Mouse (Mus musculus) liver, postnatal 0 days (tissue): ENCODE measurements around the gene Itpr2.

Experiments
- CTCF ChIP-seq: sonication (generic); IDR thresholded peaks from 2 replicates; pipeline ENCODE4 v1.5.1; 2016; ENCODE audit warnings: antibody characterized with exemption, low read depth
- EP300 ChIP-seq: IDR thresholded peaks from 2 replicates; pipeline ENCODE4 v1.6.1; 2016; ENCODE audit warnings: antibody characterized with exemption, low read depth, mild to moderate bottlenecking

DNA sequence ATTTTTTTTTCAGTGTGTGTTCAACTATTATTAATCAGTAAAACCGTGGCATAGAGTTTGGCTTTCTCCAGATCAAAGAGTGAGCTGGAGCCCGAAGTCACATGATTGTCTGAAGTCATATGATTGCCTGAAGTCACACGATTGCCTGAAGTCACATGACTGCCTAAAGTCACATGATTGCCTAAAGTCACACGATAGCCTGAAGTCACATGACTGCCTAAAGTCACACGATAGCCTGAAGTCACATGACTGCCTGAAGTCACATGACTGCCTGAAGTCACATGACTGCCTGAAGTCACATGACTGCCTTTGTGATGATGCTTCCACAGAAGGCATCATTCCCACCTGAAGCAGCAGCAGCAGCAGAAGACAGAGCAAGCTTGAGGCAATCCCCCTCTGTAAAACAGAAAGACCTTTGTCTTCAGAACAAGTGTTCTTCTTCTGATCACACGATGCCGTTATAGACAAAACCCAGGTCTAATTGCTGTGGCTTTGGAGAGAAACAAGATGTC is 304.1 kb downstream of the Itpr2 start:
- TF ChIP-seq CTCF (no peak), EP300 (no peak)
